Mouse (Mus musculus): ENCODE results near the gene Numa1.

DNA sequence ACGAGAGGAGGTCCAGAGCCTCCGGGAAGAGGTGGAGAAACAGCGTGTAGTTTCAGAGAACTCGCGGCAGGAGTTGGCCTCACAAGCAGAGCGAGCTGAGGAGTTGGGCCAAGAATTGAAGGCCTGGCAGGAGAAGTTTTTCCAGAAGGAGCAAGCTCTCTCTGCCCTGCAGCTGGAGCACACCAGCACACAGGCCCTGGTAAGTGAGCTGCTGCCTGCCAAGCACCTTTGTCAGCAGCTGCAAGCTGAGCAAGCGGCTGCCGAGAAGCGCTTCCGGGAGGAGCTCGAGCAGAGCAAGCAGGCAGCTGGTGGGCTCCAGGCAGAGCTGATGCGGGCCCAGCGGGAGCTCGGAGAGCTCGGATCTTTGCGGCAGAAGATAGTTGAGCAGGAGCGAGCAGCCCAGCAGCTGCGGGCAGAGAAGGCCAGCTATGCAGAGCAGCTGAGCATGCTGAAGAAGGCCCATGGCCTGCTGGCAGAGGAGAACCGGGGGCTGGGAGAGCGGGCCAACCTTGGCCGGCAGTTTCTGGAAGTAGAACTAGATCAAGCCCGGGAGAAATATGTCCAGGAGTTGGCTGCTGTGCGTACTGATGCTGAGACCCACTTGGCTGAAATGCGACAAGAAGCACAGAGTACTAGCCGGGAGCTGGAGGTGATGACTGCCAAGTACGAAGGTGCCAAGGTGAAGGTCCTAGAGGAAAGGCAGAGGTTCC lies 67.2 kb downstream of the Numa1 start:
- TF ChIP-seq CTCF (IDR thresholded peaks at IDR 0.05; ENCODE audit: extremely low read depth, insufficient read length, insufficient replicate concordance, low read depth, low read length): no peak
- no peak for TF ChIP-seq POLR2A (IDR thresholded peaks at IDR 0.05; ENCODE audit: low read depth, low read length)
